Mouse (Mus musculus): Measurements from ENCODE around the gene Gm21394. TPM values are rescaled to one million over a fixed set of nuclear protein-coding genes. Genes with fewer than 3 reads are reported as not detected.

Gene Gm21394
- not detected in 2 replicates for polyA plus RNA-seq (2015; fragmentation: Nextera tagmentation; extraction: Ambion mirVana)

GRCm38 (mm10) chrY:84564807-84565206, at the start of gene Gm21394:
TSS of gene Gm21394 (minus strand) at chrY:84564907.

Other genes starting within 250 kb of the Gm21394 start
- not detected in 2 replicates for gene Gm21409, start 181.8 kb upstream of the Gm21394 start, polyA plus RNA-seq (2015; fragmentation: Nextera tagmentation; extraction: Ambion mirVana)